Mouse (Mus musculus) embryonic facial prominence, embryonic 11.5 days (tissue): ENCODE measurements at regions not wholly inside any gene's neighbourhood (a gene's known extent, or its start where the extent isn't known, plus 50 kb on each side); places are given as distances from the start of the nearest gene placed in this dataset.
A peak's percentile ranks its signal among the peaks of the same experiment; 100 is the strongest.

Experiments used
- ATAC-seq: fragments of 200-750 bp; cut with Nextera tagmentation; replicated peaks from 2 replicates; pipeline ENCODE4 v1.8.0; 2017; ENCODE audit warnings: low read depth; ENCODE audit not compliant: insufficient number of reproducible peaks, low FRiP score, low TSS enrichment
- DNase-seq: peaks from one replicate; pipeline ENCODE4 v3.0.0-alpha.2; 2015; ENCODE audit warnings: low spot score
- H3K27ac ChIP-seq: fragments of 300-500 bp; sonication (generic); replicated peaks from 2 replicates; pipeline ENCODE4 v1.5.1; 2014; ENCODE audit warnings: mild to moderate bottlenecking, low read depth, low read length, control low read depth
- H3K27me3 ChIP-seq: fragments of 300-500 bp; sonication (generic); 2 replicates; pipeline ENCODE4 v1.6.1; 2014; ENCODE audit warnings: mild to moderate bottlenecking, low read length, moderate library complexity, mixed read lengths; ENCODE audit not compliant: control insufficient read depth, insufficient read depth
- H3K36me3 ChIP-seq: fragments of 300-500 bp; sonication (generic); replicated peaks from 2 replicates; pipeline ENCODE4 v1.6.1; 2014; ENCODE audit warnings: low read depth, mild to moderate bottlenecking, low read length, moderate library complexity, mixed read lengths; ENCODE audit not compliant: control insufficient read depth, insufficient read depth
- H3K4me1 ChIP-seq: fragments of 300-500 bp; sonication (generic); 2 replicates; pipeline ENCODE4 v1.6.1; 2014; ENCODE audit warnings: low read length, mixed read lengths; ENCODE audit not compliant: control insufficient read depth, insufficient read depth
- H3K4me2 ChIP-seq: fragments of 300-500 bp; sonication (generic); 2 replicates; pipeline ENCODE4 v1.6.1; 2014; ENCODE audit warnings: low read depth, mild to moderate bottlenecking, control low read depth, low read length, moderate library complexity
- H3K4me3 ChIP-seq: fragments of 300-500 bp; sonication (generic); 2 replicates; pipeline ENCODE4 v1.5.1; 2014; ENCODE audit warnings: low read depth, low read length, control low read depth
- H3K9ac ChIP-seq: fragments of 300-500 bp; sonication (generic); replicated peaks from 2 replicates; pipeline ENCODE4 v1.6.1; 2014; ENCODE audit warnings: mild to moderate bottlenecking, control low read depth, low read length
- H3K9me3 ChIP-seq: fragments of 300-500 bp; sonication (generic); replicated peaks from 2 replicates; pipeline ENCODE4 v1.6.1; 2016; ENCODE audit warnings: mild to moderate bottlenecking, low read length, inconsistent platforms, mixed read lengths; ENCODE audit not compliant: control insufficient read depth
- WGBS: fragments of 180-500 bp; shearing (Covaris S2); extraction: QIAGEN DNeasy Blood & Tissue Kit; methylation state at CpG from one replicate; pipeline ENCODE4 v1.1.7; 2014; 5-methylcytosine and 5-hydroxymethylcytosine counted together

DNA sequence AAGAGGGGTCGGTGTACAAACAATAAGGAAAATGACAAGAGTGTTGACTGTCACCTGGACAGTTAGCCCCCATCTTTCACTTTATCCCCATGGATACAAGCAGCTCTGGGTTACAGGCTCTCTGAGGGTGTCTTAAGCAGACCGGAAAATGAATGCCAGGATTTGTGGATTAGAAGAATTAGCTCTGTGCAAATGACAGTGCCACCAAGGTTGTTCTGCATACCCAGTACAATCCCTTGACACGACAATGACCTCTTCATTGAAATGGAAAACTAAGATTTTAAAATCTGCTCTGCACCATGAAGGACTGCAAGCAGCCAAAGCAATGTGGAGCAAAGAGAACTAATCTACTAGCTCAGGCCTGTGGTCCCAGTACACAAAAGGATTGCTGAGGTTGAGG lies 105.9 kb downstream of the Tas2r134 start:
- H3K27ac ChIP-seq = no peak overlapping the region
- H3K4me3 ChIP-seq = no peak overlapping the region
- no peak for DNase-seq
- WGBS = 62% methylated on average over 3 of the region's 3 CpGs
- no peaks in the 10 kb centered on the region for H3K36me3 ChIP-seq
- no peaks in the 10 kb centered on the region for H3K27me3 ChIP-seq
- H3K9ac ChIP-seq = no peak overlapping the region
- H3K4me1 ChIP-seq = no peaks in the 10 kb centered on the region; the same call in 1 of the 2 replicates
- no peak for ATAC-seq
- no peaks in the 10 kb centered on the region for H3K9me3 ChIP-seq
- no peak overlapping the region for H3K4me2 ChIP-seq

DNA sequence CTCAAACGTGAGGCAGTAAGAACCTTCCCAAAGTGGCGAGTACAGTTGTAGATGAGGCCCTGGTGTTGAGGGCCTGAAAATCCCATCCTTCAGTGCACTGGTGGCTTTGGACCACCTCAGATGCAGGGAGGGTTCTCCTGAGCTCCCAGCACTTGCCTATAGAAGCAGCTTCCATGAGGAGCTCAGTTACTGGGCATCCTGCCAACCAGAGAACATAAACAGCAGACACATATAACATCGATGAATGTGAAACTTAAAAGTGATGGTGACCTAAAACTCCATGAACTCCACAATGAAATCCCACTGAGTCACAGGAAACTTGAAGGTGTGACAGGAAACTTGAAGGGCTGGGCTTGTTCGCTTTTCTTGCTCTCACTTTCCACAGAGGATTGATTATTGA lies 109.1 kb downstream of the Tas2r134 start:
- no peaks in the 10 kb centered on the region; the same call in 1 of the 2 replicates for H3K4me1 ChIP-seq
- H3K9me3 ChIP-seq = no peaks in the 10 kb centered on the region
- ATAC-seq (no peak), DNase-seq (no peak)
- 78% methylated on average over 4 of the region's 4 CpGs for WGBS
- no peaks in the 10 kb centered on the region for H3K27me3 ChIP-seq
- no peak overlapping the region for H3K27ac ChIP-seq
- no peak overlapping the region for H3K4me2 ChIP-seq
- no peaks in the 10 kb centered on the region for H3K36me3 ChIP-seq
- H3K4me3 ChIP-seq = no peak overlapping the region
- H3K9ac ChIP-seq = no peak overlapping the region

DNA sequence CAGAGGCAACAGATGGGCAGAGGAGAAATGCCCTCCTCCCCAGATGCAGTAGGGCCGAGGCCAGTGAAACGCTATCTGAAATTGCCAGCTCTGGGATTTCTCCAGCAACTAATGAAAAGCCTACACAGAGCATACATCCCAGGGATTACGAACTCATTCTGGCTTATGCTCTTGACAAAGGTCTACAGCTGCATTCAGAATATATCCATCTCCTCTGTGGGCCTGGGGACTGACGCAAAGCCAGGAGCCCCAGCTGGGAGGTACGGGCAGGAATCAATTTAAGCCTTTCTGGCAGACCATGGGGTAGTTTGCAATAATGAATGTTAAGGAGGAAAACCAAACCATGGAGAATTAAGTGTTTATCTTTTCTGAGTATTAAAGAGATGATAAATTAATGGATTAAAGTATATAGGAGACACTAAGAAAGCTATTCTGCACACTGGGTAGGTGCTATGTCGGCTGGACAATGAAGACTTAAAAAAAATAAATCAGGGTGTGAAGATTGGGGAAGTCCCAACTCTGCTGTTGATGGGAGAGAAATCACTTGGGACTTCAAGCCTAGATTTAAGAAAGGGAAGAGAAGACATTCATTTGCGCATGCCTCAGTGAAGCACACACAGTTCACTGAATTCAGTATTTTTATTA lies 120.5 kb downstream of the Tas2r134 start:
- no peak for ATAC-seq
- no peak overlapping the region for H3K27ac ChIP-seq

DNA sequence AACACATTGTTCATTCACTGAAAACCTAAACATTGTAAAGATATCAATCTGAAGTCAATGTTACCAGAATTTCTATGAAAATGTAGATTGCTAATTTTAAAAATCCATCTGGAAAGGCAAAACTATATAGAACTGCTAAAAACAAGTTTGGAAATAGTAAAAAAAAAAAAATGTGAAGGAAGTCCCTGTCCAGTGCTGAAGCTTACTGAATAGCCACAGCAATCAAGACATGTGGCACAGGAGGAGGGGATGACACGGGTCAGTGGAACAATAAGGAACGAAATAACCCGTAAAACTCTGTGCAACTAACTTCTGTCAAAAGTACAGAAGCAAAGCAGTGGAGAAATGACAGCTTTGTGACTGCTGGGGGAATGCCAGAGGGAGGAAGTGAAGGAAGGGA lies 121.9 kb downstream of the Tas2r134 start:
- Histone ChIP-seq H3K27ac (no peak overlapping the region), H3K9me3 (no peaks in the 10 kb centered on the region), H3K4me2 (no peak overlapping the region), H3K27me3 (no peaks in the 10 kb centered on the region), H3K36me3 (no peaks in the 10 kb centered on the region), H3K4me3 (no peak overlapping the region), H3K9ac (no peak overlapping the region), H3K4me1 (no peaks in the 10 kb centered on the region)
- no peak for ATAC-seq
- no peak for DNase-seq
- WGBS = 63% methylated on average over 3 of the region's 3 CpGs

More for the DNA sequence above, 120.5 kb downstream of the Tas2r134 start:
- Histone ChIP-seq H3K36me3 (no peaks in the 10 kb centered on the region), H3K27me3 (no peaks in the 10 kb centered on the region), H3K4me1 (no peaks in the 10 kb centered on the region), H3K9me3 (no peaks in the 10 kb centered on the region), H3K4me3 (no peak overlapping the region), H3K9ac (no peak overlapping the region), H3K4me2 (no peak overlapping the region)
- no peak for DNase-seq
- whole genome bisulfite sequencing = 78% methylated on average over 7 of the region's 7 CpGs

DNA sequence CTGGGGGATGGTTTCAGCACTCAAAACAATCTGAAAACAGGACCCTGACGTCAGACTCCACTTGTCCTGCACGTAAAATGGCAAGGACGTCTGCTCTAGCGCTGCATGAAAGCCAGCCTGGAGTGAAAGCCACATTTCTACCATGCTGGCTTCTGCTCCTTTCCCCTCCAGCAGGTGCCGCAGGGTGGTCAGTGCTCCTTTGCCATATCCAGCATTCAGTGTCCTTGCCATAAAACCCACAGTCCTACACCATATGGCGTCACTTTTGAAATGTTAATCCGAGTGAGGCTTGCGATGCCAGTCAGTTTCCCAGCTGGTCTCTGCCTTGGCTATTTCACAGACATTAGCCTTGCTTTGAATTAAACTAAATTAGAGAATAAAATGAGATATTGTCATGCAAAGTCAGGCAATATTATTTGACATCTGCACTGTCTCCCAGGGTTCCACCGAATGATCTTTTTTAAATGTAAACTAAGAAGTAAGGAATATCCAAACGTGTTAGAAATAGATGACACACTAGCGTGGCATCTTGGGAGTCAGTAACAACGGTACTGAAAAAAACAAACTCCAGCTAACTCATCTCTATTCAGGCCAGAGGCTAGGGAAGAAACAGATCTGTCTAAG lies 125.7 kb downstream of the Tas2r134 start:
- Histone ChIP-seq H3K9ac (no peak overlapping the region), H3K9me3 (no peaks in the 10 kb centered on the region), H3K4me1 (no peaks in the 10 kb centered on the region), H3K4me2 (no peak overlapping the region), H3K27me3 (no peaks in the 10 kb centered on the region), H3K4me3 (no peak overlapping the region), H3K36me3 (no peaks in the 10 kb centered on the region), H3K27ac (no peak overlapping the region)
- ATAC-seq (peak; percentile 75), DNase-seq (no peak)
- 64% methylated on average over 12 of the region's 12 CpGs for WGBS

DNA sequence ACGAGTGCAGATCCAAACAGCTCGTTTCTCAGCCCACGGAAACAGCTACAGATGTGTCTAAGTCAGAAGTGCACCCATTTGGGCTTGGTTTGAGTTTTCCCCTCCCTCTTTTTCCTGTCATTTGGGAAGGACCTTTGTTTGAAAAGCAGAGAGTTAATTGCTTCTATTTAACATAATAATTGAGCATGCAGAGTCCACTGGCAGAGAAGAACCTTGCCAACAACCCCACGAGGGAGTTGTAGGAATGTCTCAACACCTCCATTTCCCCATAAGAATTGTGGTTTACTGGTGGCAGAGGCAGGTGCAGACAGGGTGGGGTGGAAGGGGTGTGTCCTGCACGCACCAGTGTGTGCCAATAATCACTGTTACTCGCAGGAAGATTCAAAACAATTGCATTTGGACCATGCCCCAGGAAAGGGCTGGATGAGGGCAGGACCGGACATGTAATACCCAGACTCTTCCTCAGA lies 126.3 kb downstream of the Tas2r134 start:
- Histone ChIP-seq H3K36me3 (no peaks in the 10 kb centered on the region), H3K4me1 (no peaks in the 10 kb centered on the region), H3K4me2 (no peak overlapping the region), H3K27me3 (no peaks in the 10 kb centered on the region), H3K9ac (no peak overlapping the region), H3K4me3 (no peak overlapping the region), H3K9me3 (no peaks in the 10 kb centered on the region), H3K27ac (no peak overlapping the region)
- WGBS = 44% methylated on average over 7 of the region's 7 CpGs
- no peak for ATAC-seq
- no peak for DNase-seq

DNA sequence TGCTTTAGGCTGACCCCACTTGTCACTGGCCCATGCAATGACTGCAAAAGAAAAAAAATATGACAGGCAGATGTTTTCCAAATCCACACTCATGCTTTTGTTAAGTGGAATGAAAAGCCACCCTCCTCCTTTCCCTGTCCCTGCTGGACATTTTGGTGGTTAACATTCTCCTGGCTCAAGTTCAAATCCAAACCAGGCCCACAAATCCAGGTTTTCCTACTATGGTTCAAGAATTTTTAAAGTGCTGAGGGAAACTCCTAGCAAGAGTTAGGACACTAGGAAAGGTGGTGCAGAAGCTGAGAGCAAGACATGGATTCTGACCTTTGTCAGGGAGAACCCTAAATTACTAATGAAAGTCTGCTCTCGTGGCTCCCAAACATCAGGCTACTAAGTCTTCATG lies 130.1 kb downstream of the Tas2r134 start:
- Histone ChIP-seq H3K4me3 (no peak overlapping the region), H3K9ac (no peak overlapping the region), H3K9me3 (no peaks in the 10 kb centered on the region), H3K36me3 (no peaks in the 10 kb centered on the region), H3K4me2 (no peak overlapping the region), H3K27ac (no peak overlapping the region), H3K27me3 (no peaks in the 10 kb centered on the region), H3K4me1 (no peaks in the 10 kb centered on the region)
- ATAC-seq (no peak), DNase-seq (no peak)
- 92% methylated on average over 1 of the region's 1 CpGs for WGBS

DNA sequence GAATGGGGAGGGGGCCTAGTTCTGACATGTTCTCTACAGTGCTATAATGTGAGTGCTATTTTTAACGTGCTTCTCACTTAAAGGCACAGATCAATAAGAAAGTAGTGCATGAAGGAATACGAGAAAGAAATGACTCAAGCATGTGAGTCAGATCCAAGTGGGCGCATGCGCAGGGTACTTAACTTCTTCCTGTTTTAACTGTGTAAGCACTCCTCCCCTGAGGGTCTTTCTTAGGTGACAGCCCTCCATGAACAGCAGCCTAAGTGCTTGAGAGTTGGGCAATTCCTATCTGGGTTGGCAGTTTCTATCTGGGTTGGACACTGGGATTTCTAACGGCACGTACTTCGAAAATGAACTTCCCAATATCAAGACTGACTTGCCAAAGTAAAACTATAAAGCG lies 130.8 kb downstream of the Tas2r134 start:
- H3K27me3 ChIP-seq = no peaks in the 10 kb centered on the region
- no peaks in the 10 kb centered on the region for H3K9me3 ChIP-seq
- H3K27ac ChIP-seq = no peak overlapping the region
- no peaks in the 10 kb centered on the region for H3K36me3 ChIP-seq
- no peaks in the 10 kb centered on the region for H3K4me1 ChIP-seq
- H3K4me2 ChIP-seq = no peak overlapping the region
- no peak overlapping the region for H3K9ac ChIP-seq
- DNase-seq = no peak
- ATAC-seq = no peak
- 87% methylated on average over 8 of the region's 8 CpGs for WGBS
- no peak overlapping the region for H3K4me3 ChIP-seq
